Mouse (Mus musculus): ENCODE measurements around the gene Zyg11b. TPM values are rescaled to one million over a fixed set of nuclear protein-coding genes. Genes with fewer than 3 reads are reported as not detected.

Gene Zyg11b
- 8.0 and 9.5 TPM in 2 replicates for polyA plus RNA-seq (2015; fragmentation: Nextera tagmentation; extraction: Ambion mirVana)

GRCm38 (mm10) chr4:108300670-108301373 lies at the start of gene Zyg11b:
Zyg11b (minus strand) TSS chr4:108301096.
- DNase-seq (ENCODE audit: low spot score): peak; percentile 96

GRCm38 (mm10) chr4:108349836-108350547 lies 49.1 kb upstream of the Zyg11b start:
- DNase-seq (ENCODE audit: low spot score): no peak

GRCm38 (mm10) chr4:108349064-108349463 lies 48.2 kb upstream of the Zyg11b start:
- no peak for DNase-seq (ENCODE audit: low spot score)

GRCm38 (mm10) chr4:108348256-108348875 lies 47.5 kb upstream of the Zyg11b start:
- DNase-seq (ENCODE audit: low spot score): no peak

- no peak for DNase-seq (ENCODE audit: low spot score)
Measured at GRCm38 (mm10) chr4:108347111-108347510, 46.2 kb upstream of the Zyg11b start.

GRCm38 (mm10) chr4:108345826-108346225 lies 44.9 kb upstream of the Zyg11b start:
- DNase-seq (ENCODE audit: low spot score): no peak

GRCm38 (mm10) chr4:108344631-108345083 lies 43.8 kb upstream of the Zyg11b start:
- DNase-seq (ENCODE audit: low spot score): no peak

- DNase-seq (ENCODE audit: low spot score): peak; percentile 74
Measured at GRCm38 (mm10) chr4:108339277-108339690, 38.4 kb upstream of the Zyg11b start.

- DNase-seq (ENCODE audit: low spot score): no peak
Measured at GRCm38 (mm10) chr4:108338811-108339210, 37.9 kb upstream of the Zyg11b start.

- no peak for DNase-seq (ENCODE audit: low spot score)
Measured at GRCm38 (mm10) chr4:108338321-108338733, 37.4 kb upstream of the Zyg11b start.

GRCm38 (mm10) chr4:108337817-108338216 lies 36.9 kb upstream of the Zyg11b start:
- DNase-seq (ENCODE audit: low spot score): no peak

GRCm38 (mm10) chr4:108336765-108337164 lies 35.9 kb upstream of the Zyg11b start:
- DNase-seq (ENCODE audit: low spot score): no peak

- DNase-seq (ENCODE audit: low spot score): no peak
Measured at GRCm38 (mm10) chr4:108335413-108335812, 34.5 kb upstream of the Zyg11b start.

- no peak for DNase-seq (ENCODE audit: low spot score)
Measured at GRCm38 (mm10) chr4:108332041-108332440, 31.1 kb upstream of the Zyg11b start.

- DNase-seq (ENCODE audit: low spot score): no peak
Measured at GRCm38 (mm10) chr4:108329840-108330239, 28.9 kb upstream of the Zyg11b start.

GRCm38 (mm10) chr4:108327730-108328484 lies 27.0 kb upstream of the Zyg11b start, which contains the start of gene Coa7:
Coa7 (plus strand) TSS chr4:108328140.
- peak; percentile 98 for DNase-seq (ENCODE audit: low spot score)

- DNase-seq (ENCODE audit: low spot score): peak; percentile 34
Measured at GRCm38 (mm10) chr4:108327071-108327579, 26.2 kb upstream of the Zyg11b start.

- no peak for DNase-seq (ENCODE audit: low spot score)
Measured at GRCm38 (mm10) chr4:108323588-108323987, 22.7 kb upstream of the Zyg11b start.

- DNase-seq (ENCODE audit: low spot score): no peak
Measured at GRCm38 (mm10) chr4:108320627-108321380, 19.9 kb upstream of the Zyg11b start.

- DNase-seq (ENCODE audit: low spot score): peak; percentile 39
Measured at GRCm38 (mm10) chr4:108319747-108320146, 18.9 kb upstream of the Zyg11b start.

Measured in thymus, postnatal 0 days (tissue).